Mouse (Mus musculus): ENCODE results near the gene Cacna1d. TPM values are rescaled to one million over a fixed set of nuclear protein-coding genes. Genes with fewer than 3 reads are reported as not detected.

Gene Cacna1d
- polyA plus RNA-seq, 1 experiment from 2014 or later = 7.2 TPM

GRCm38 (mm10) chr14:30358028-30358427 lies 133.2 kb downstream of the Cacna1d start:
- Histone ChIP-seq H3K27ac (ENCODE audit: low read depth) (no peak overlapping the region), H3K4me3 (ENCODE audit: low read depth, low read length) (no peak overlapping the region), H3K36me3 (ENCODE audit: control insufficient read depth, insufficient read depth, low read length) (no peaks in the 10 kb centered on the region), H3K4me1 (replicated peaks; ENCODE audit: control insufficient read depth, insufficient read depth, low read length) (peaks cover 13% of the 10 kb centered on the region; the same call in 1 of the 2 replicates), H3K9me3 (ENCODE audit: control insufficient read depth, low read length) (no peaks in the 10 kb centered on the region), H3K9ac (ENCODE audit: low read length) (no peak overlapping the region), H3K27me3 (replicated peaks; ENCODE audit: control insufficient read depth, insufficient read depth, low read length) (peaks cover 8% of the 10 kb centered on the region; the same call in 1 of the 2 replicates), H3K4me2 (ENCODE audit: low read length) (no peak overlapping the region)
- DNase-seq (ENCODE audit: low spot score) = peak; percentile 18
- WGBS = 68% methylated on average over 1 of the region's 1 CpGs
- ATAC-seq (replicated peaks; ENCODE audit: low FRiP score, low TSS enrichment, low read depth) = no peak

GRCm38 (mm10) chr14:30356456-30356855 lies 134.8 kb downstream of the Cacna1d start:
- Histone ChIP-seq H3K9ac (ENCODE audit: low read length) (no peak overlapping the region), H3K9me3 (ENCODE audit: control insufficient read depth, low read length) (no peaks in the 10 kb centered on the region), H3K4me3 (ENCODE audit: low read depth, low read length) (no peak overlapping the region), H3K4me2 (ENCODE audit: low read length) (no peak overlapping the region), H3K27ac (ENCODE audit: low read depth) (no peak overlapping the region), H3K27me3 (replicated peaks; ENCODE audit: control insufficient read depth, insufficient read depth, low read length) (peaks cover 10% of the 10 kb centered on the region; the same call in 1 of the 2 replicates), H3K4me1 (replicated peaks; ENCODE audit: control insufficient read depth, insufficient read depth, low read length) (peaks cover 19% of the 10 kb centered on the region), H3K36me3 (ENCODE audit: control insufficient read depth, insufficient read depth, low read length) (no peaks in the 10 kb centered on the region)
- ATAC-seq (replicated peaks; ENCODE audit: low FRiP score, low TSS enrichment, low read depth) (no peak), DNase-seq (ENCODE audit: low spot score) (no peak)
- WGBS = 77% methylated on average over 3 of the region's 3 CpGs

- Histone ChIP-seq H3K4me2 (ENCODE audit: low read length) (no peak overlapping the region), H3K27me3 (replicated peaks; ENCODE audit: control insufficient read depth, insufficient read depth, low read length) (peaks cover 11% of the 10 kb centered on the region; the same call in 1 of the 2 replicates), H3K4me3 (ENCODE audit: low read depth, low read length) (no peak overlapping the region), H3K27ac (ENCODE audit: low read depth) (no peak overlapping the region), H3K9me3 (ENCODE audit: control insufficient read depth, low read length) (no peaks in the 10 kb centered on the region), H3K4me1 (replicated peaks; ENCODE audit: control insufficient read depth, insufficient read depth, low read length) (peaks cover 10% of the 10 kb centered on the region), H3K9ac (ENCODE audit: low read length) (no peak overlapping the region), H3K36me3 (ENCODE audit: control insufficient read depth, insufficient read depth, low read length) (no peaks in the 10 kb centered on the region)
- 74% methylated on average over 3 of the region's 3 CpGs for whole genome bisulfite sequencing
- DNase-seq (ENCODE audit: low spot score) = no peak
- no peak for ATAC-seq (replicated peaks; ENCODE audit: low FRiP score, low TSS enrichment, low read depth)
Observed at GRCm38 (mm10) chr14:30354761-30355160, 136.5 kb downstream of the Cacna1d start.

- H3K27me3 ChIP-seq (replicated peaks; ENCODE audit: control insufficient read depth, insufficient read depth, low read length) = peaks cover 11% of the 10 kb centered on the region; the same call in 1 of the 2 replicates
- peak overlapping the region; percentile 84 for H3K4me2 ChIP-seq (ENCODE audit: low read length)
- H3K27ac ChIP-seq (ENCODE audit: low read depth) = peak overlapping the region; percentile 69; the same call in 1 of the 2 replicates
- peak overlapping the region; percentile 64 for H3K4me3 ChIP-seq (ENCODE audit: low read depth, low read length)
- ATAC-seq (replicated peaks; ENCODE audit: low FRiP score, low TSS enrichment, low read depth) (0 out of 2 replicates have a peak, but pooled peaks have one; percentile 24), DNase-seq (ENCODE audit: low spot score) (no peak)
- WGBS = 9% methylated on average over 8 of the region's 8 CpGs
- H3K9me3 ChIP-seq (ENCODE audit: control insufficient read depth, low read length) = no peaks in the 10 kb centered on the region
- peaks cover 13% of the 10 kb centered on the region for H3K4me1 ChIP-seq (replicated peaks; ENCODE audit: control insufficient read depth, insufficient read depth, low read length)
- peak overlapping the region; percentile 74 for H3K9ac ChIP-seq (ENCODE audit: low read length)
- no peaks in the 10 kb centered on the region for H3K36me3 ChIP-seq (ENCODE audit: control insufficient read depth, insufficient read depth, low read length)
Observed at GRCm38 (mm10) chr14:30354127-30354463, 137.2 kb downstream of the Cacna1d start.

GRCm38 (mm10) chr14:30353291-30354126 lies 137.7 kb downstream of the Cacna1d start:
- Histone ChIP-seq H3K27ac (ENCODE audit: low read depth) (peak overlapping the region; percentile 69), H3K4me1 (replicated peaks; ENCODE audit: control insufficient read depth, insufficient read depth, low read length) (peaks cover 13% of the 10 kb centered on the region), H3K4me2 (ENCODE audit: low read length) (peak overlapping the region; percentile 84), H3K4me3 (ENCODE audit: low read depth, low read length) (peak overlapping the region; percentile 64), H3K9ac (ENCODE audit: low read length) (peak overlapping the region; percentile 74), H3K27me3 (replicated peaks; ENCODE audit: control insufficient read depth, insufficient read depth, low read length) (peaks cover 11% of the 10 kb centered on the region; the same call in 1 of the 2 replicates), H3K9me3 (ENCODE audit: control insufficient read depth, low read length) (no peaks in the 10 kb centered on the region), H3K36me3 (ENCODE audit: control insufficient read depth, insufficient read depth, low read length) (no peaks in the 10 kb centered on the region)
- peak; percentile 54; the same call in 1 of the 2 replicates for ATAC-seq (replicated peaks; ENCODE audit: low FRiP score, low TSS enrichment, low read depth)
- peak; percentile 73 for DNase-seq (ENCODE audit: low spot score)
- under 1% methylated on average over 93 of the region's 114 CpGs for WGBS

GRCm38 (mm10) chr14:30352951-30353270 lies 138.3 kb downstream of the Cacna1d start:
- Histone ChIP-seq H3K27ac (ENCODE audit: low read depth) (no peak overlapping the region), H3K9me3 (ENCODE audit: control insufficient read depth, low read length) (no peaks in the 10 kb centered on the region), H3K9ac (ENCODE audit: low read length) (peak overlapping the region; percentile 74), H3K4me1 (replicated peaks; ENCODE audit: control insufficient read depth, insufficient read depth, low read length) (peaks cover 13% of the 10 kb centered on the region), H3K4me2 (ENCODE audit: low read length) (peak overlapping the region; percentile 84), H3K4me3 (ENCODE audit: low read depth, low read length) (peak overlapping the region; percentile 64), H3K27me3 (replicated peaks; ENCODE audit: control insufficient read depth, insufficient read depth, low read length) (peaks cover 11% of the 10 kb centered on the region; the same call in 1 of the 2 replicates), H3K36me3 (ENCODE audit: control insufficient read depth, insufficient read depth, low read length) (no peaks in the 10 kb centered on the region)
- under 1% methylated on average over 10 of the region's 10 CpGs for WGBS
- no peak for DNase-seq (ENCODE audit: low spot score)
- no peak for ATAC-seq (replicated peaks; ENCODE audit: low FRiP score, low TSS enrichment, low read depth)

GRCm38 (mm10) chr14:30352061-30352950 lies 138.9 kb downstream of the Cacna1d start:
- H3K4me3 ChIP-seq (ENCODE audit: low read depth, low read length) = peak overlapping the region; percentile 64
- peaks cover 11% of the 10 kb centered on the region; the same call in 1 of the 2 replicates for H3K27me3 ChIP-seq (replicated peaks; ENCODE audit: control insufficient read depth, insufficient read depth, low read length)
- no peaks in the 10 kb centered on the region for H3K36me3 ChIP-seq (ENCODE audit: control insufficient read depth, insufficient read depth, low read length)
- H3K4me1 ChIP-seq (replicated peaks; ENCODE audit: control insufficient read depth, insufficient read depth, low read length) = peaks cover 13% of the 10 kb centered on the region
- H3K9me3 ChIP-seq (ENCODE audit: control insufficient read depth, low read length) = no peaks in the 10 kb centered on the region
- H3K27ac ChIP-seq (ENCODE audit: low read depth) = no peak overlapping the region
- peak; percentile 62 for DNase-seq (ENCODE audit: low spot score)
- peak overlapping the region; percentile 84 for H3K4me2 ChIP-seq (ENCODE audit: low read length)
- ATAC-seq (replicated peaks; ENCODE audit: low FRiP score, low TSS enrichment, low read depth) = 0 out of 2 replicates have a peak, but pooled peaks have one; percentile 11
- peak overlapping the region; percentile 74 for H3K9ac ChIP-seq (ENCODE audit: low read length)
- 3% methylated on average over 31 of the region's 31 CpGs for WGBS

- Histone ChIP-seq H3K4me2 (ENCODE audit: low read length) (no peak overlapping the region), H3K27me3 (replicated peaks; ENCODE audit: control insufficient read depth, insufficient read depth, low read length) (0 out of 2 replicates have a peak, but pooled peaks cover 7% of the 10 kb centered on the region), H3K9me3 (ENCODE audit: control insufficient read depth, low read length) (no peaks in the 10 kb centered on the region), H3K4me1 (replicated peaks; ENCODE audit: control insufficient read depth, insufficient read depth, low read length) (peaks cover 28% of the 10 kb centered on the region), H3K36me3 (ENCODE audit: control insufficient read depth, insufficient read depth, low read length) (no peaks in the 10 kb centered on the region), H3K4me3 (ENCODE audit: low read depth, low read length) (no peak overlapping the region), H3K9ac (ENCODE audit: low read length) (no peak overlapping the region), H3K27ac (ENCODE audit: low read depth) (no peak overlapping the region)
- no peak for ATAC-seq (replicated peaks; ENCODE audit: low FRiP score, low TSS enrichment, low read depth)
- WGBS = 72% methylated on average over 6 of the region's 6 CpGs
- DNase-seq (ENCODE audit: low spot score) = no peak
Observed at GRCm38 (mm10) chr14:30350285-30350684, 141.0 kb downstream of the Cacna1d start.
